26 mouse cellular contexts compared by ENCODE assay signal in genomic region chr1:84198887-84199286, GRCm38 (mm10).
DNase-seq lines count a peak whose midpoint lies in the region; ATAC-seq and TF ChIP-seq lines count a peak whose summit lies in the region.
"Had no signal": no experiment of that assay in that cellular context is flagged by ENCODE, and none has a peak within 500 bp of the region (broad histone marks: within the 10 kb centered on the region; RNA-seq: fewer than 3 reads in every experiment).

No protein-coding gene starts in this region.

- DNase-seq in adrenal gland, postnatal 10 days = peak; percentile 23
- no peak for DNase-seq in adrenal gland, postnatal 36 days
- DNase-seq in lung, postnatal 25 days (ENCODE audit: low spot score) = peak; percentile 18
- no peak for DNase-seq in lung, postnatal 4 days
- DNase-seq in stomach, postnatal 0 days (ENCODE audit: low spot score) = no peak
- no peak for DNase-seq in neural tube, embryonic 10.5 days (ENCODE audit: extremely low spot score, low spot score)
- no peak for DNase-seq in urinary bladder, postnatal 25 days (ENCODE audit: low spot score)
- DNase-seq: adrenal gland, postnatal 25 days; cerebellum, adult 2 months; cerebellum, postnatal 25 days; gastrocnemius, postnatal 10 days; heart, adult 2 months; kidney, adult 11 months; layer of hippocampus, adult 9-11 months; left cerebral cortex, postnatal 4 days; retina, postnatal 1 day; right cerebral cortex, postnatal 25 days; thymus, postnatal 25 days had no signal

- no peaks in the 10 kb centered on the region for H3K9me3 ChIP-seq in stomach, postnatal 0 days (ENCODE audit: control insufficient read depth, low read length)
- H3K9me3 ChIP-seq: embryonic facial prominence, embryonic 15.5 days; forebrain, embryonic 15.5 days; heart, embryonic 13.5 days; hindbrain, embryonic 13.5 days; limb, embryonic 15.5 days had no signal

- no peak overlapping the region for H3K4me3 ChIP-seq in stomach, postnatal 0 days (ENCODE audit: low read depth, low read length)
- H3K4me3 ChIP-seq: embryonic facial prominence, embryonic 15.5 days; forebrain, embryonic 15.5 days; heart, adult 2 months; heart, embryonic 13.5 days; hindbrain, embryonic 13.5 days; limb, embryonic 15.5 days had no signal

- 82% methylated on average over 2 of the region's 2 CpGs for whole genome bisulfite sequencing in stomach, postnatal 0 days

- H3K27ac ChIP-seq in stomach, postnatal 0 days (replicated peaks) = no peak overlapping the region
- H3K27ac ChIP-seq: embryonic facial prominence, embryonic 15.5 days; forebrain, embryonic 15.5 days; heart, adult 2 months; heart, embryonic 13.5 days; hindbrain, embryonic 13.5 days; kidney, postnatal 0 days; limb, embryonic 15.5 days had no signal

- no peak overlapping the region for H3K9ac ChIP-seq in stomach, postnatal 0 days (ENCODE audit: low read length)
- H3K9ac ChIP-seq: embryonic facial prominence, embryonic 15.5 days; forebrain, embryonic 15.5 days; heart, embryonic 13.5 days; hindbrain, embryonic 13.5 days; limb, embryonic 15.5 days had no signal

- H3K4me1 ChIP-seq in stomach, postnatal 0 days (replicated peaks; ENCODE audit: control insufficient read depth, insufficient read depth) = no peaks in the 10 kb centered on the region
- H3K4me1 ChIP-seq: embryonic facial prominence, embryonic 15.5 days; forebrain, embryonic 15.5 days; heart, embryonic 13.5 days; hindbrain, embryonic 13.5 days; limb, embryonic 15.5 days had no signal

- H3K36me3 ChIP-seq in stomach, postnatal 0 days (ENCODE audit: control insufficient read depth, insufficient read depth, low read length) = no peaks in the 10 kb centered on the region
- H3K36me3 ChIP-seq: embryonic facial prominence, embryonic 15.5 days; forebrain, embryonic 15.5 days; heart, embryonic 13.5 days; hindbrain, embryonic 13.5 days; limb, embryonic 15.5 days had no signal

- H3K4me2 ChIP-seq in stomach, postnatal 0 days (replicated peaks; ENCODE audit: low read depth) = no peak overlapping the region
- H3K4me2 ChIP-seq: embryonic facial prominence, embryonic 15.5 days; forebrain, embryonic 15.5 days; heart, embryonic 13.5 days; hindbrain, embryonic 13.5 days; limb, embryonic 15.5 days; midbrain, embryonic 11.5 days had no signal

- TF ChIP-seq EP300 in stomach, postnatal 0 days (optimal IDR thresholded peaks at IDR 0.05) = no peak

- peak; percentile 92 for ATAC-seq in megakaryocyte, adult 5-6 weeks (ENCODE audit: poor library complexity, severe bottlenecking)
- ATAC-seq in stomach, postnatal 0 days (ENCODE audit: low FRiP score, low TSS enrichment) = no peak
- ATAC-seq: forebrain, embryonic 15.5 days had no signal

- H3K27me3 ChIP-seq in stomach, postnatal 0 days (ENCODE audit: control insufficient read depth, insufficient read depth, low read length) = no peaks in the 10 kb centered on the region
- H3K27me3 ChIP-seq: embryonic facial prominence, embryonic 15.5 days; forebrain, embryonic 15.5 days; heart, embryonic 13.5 days; hindbrain, embryonic 13.5 days; limb, embryonic 15.5 days had no signal

- no peak for TF ChIP-seq CTCF in stomach, postnatal 0 days (IDR thresholded peaks at IDR 0.05; ENCODE audit: low read depth)

Comparison
In these comparisons a context has a peak if more than half of its experiments do, and no peak if none do; other contexts are left out.
1. DNase-seq: peak in adrenal gland, postnatal 10 days (single experiment) and lung, postnatal 25 days (single experiment); none in adrenal gland, postnatal 36 days (0 of 2), lung, postnatal 4 days (0 of 2), stomach, postnatal 0 days (single experiment), neural tube, embryonic 10.5 days (single experiment) and urinary bladder, postnatal 25 days (single experiment).